Mouse (Mus musculus) C3H10T1/2 (cell line): ENCODE data around the gene Pnpt1. TPM values are rescaled to one million over a fixed set of nuclear protein-coding genes. Genes with fewer than 3 reads are reported as not detected.

Experiments used
- polyA plus RNA-seq, 2 experiments: library from polyadenylated mRNA; unstranded; fragments of >200 nt; fragmentation: generic; extraction: Trizol; gene quantifications; one replicate each; pipeline ENCODE4 v1.2.1; 2012; ENCODE audit warnings: missing spikeins in 2 of 2

The Pnpt1 gene
- polyA plus RNA-seq: 1 to 10 TPM in 1 of 2 experiments, under 1 TPM in 1; 0.42 to 3.8 TPM

GRCm38 (mm10) chr11:29130385-29131355 is at the start of gene Pnpt1:
TSS of gene Pnpt1 (plus strand) at chr11:29130744.

GRCm38 (mm10) chr11:29172563-29173124 is 42.1 kb downstream of the Pnpt1 start, which contains the start of gene Ppp4r3b:
TSS of gene Ppp4r3b (plus strand) at chr11:29172890.

Other genes starting within 250 kb of the Pnpt1 start
- gene Ppp4r3b, start 42.1 kb downstream of the Pnpt1 start, polyA plus RNA-seq: 1 to 10 TPM in 1 of 2 experiments, under 1 TPM in 1; 0.80 to 4.5 TPM
- 10 to 100 TPM in 1 of 2 experiments, 1 to 10 TPM in 1; 1.7 to 26.3 TPM for gene Cfap36, start 116.7 kb downstream of the Pnpt1 start, polyA plus RNA-seq
- gene Ccdc88a, start 242.9 kb downstream of the Pnpt1 start, polyA plus RNA-seq: 1 to 10 TPM in 1 of 2 experiments, under 1 TPM in 1; 0.40 to 3.0 TPM